Mouse (Mus musculus) liver, embryonic 16.5 days (tissue): ENCODE results near the gene Tmem266. TPM values are rescaled to one million over a fixed set of nuclear protein-coding genes. Genes with fewer than 3 reads are reported as not detected.

ENCODE experiments used
- polyA plus RNA-seq: library from polyadenylated mRNA; unstranded; fragments of >200 nt; fragmentation: Nextera tagmentation; extraction: Ambion mirVana; gene quantifications from 2 replicates; pipeline ENCODE4 v1.2.1, GENCODE M21; 2015

The Tmem266 gene
- polyA plus RNA-seq, 1 experiment from 2014 or later: 0.04 TPM

Other genes starting within 250 kb of the Tmem266 start
- 5.0 and 6.0 TPM in 2 replicates for gene Ube2q2, start 178.1 kb upstream of the Tmem266 start, polyA plus RNA-seq
- 18.7 and 20.5 TPM in 2 replicates for gene Fbxo22, start 118.0 kb upstream of the Tmem266 start, polyA plus RNA-seq
- gene Nrg4, start 69 bp upstream of the Tmem266 start, polyA plus RNA-seq: 1.8 and 2.6 TPM in 2 replicates
- 236 and 247 TPM in 2 replicates for gene Etfa, start 185.3 kb downstream of the Tmem266 start, polyA plus RNA-seq
- 0.06 and 0.22 TPM in 2 replicates for gene Isl2, start 211.8 kb downstream of the Tmem266 start, polyA plus RNA-seq